Comparison of ENCODE assay signal across 15 mouse cellular contexts in genomic region chr12:54110930-54111329, GRCm38 (mm10).
"Had no signal": no experiment of that assay in that cellular context is flagged by ENCODE, and none has a peak within 500 bp of the region (broad histone marks: within the 10 kb centered on the region; RNA-seq: fewer than 3 reads in every experiment).

No protein-coding gene starts in this region.

- H3K9me3 ChIP-seq: limb, embryonic 13.5 days; neural tube, embryonic 15.5 days had no signal

- H3K36me3 ChIP-seq: limb, embryonic 13.5 days; neural tube, embryonic 15.5 days had no signal

- ATAC-seq: lung, postnatal 0 days had no signal

- H3K4me2 ChIP-seq: limb, embryonic 13.5 days; midbrain, embryonic 11.5 days; neural tube, embryonic 15.5 days had no signal

- H3K27ac ChIP-seq: kidney, postnatal 0 days; layer of hippocampus, adult 2 months; limb, embryonic 13.5 days; liver, embryonic 14.5 days; neural tube, embryonic 15.5 days had no signal

- H3K4me1 ChIP-seq: limb, embryonic 13.5 days; neural tube, embryonic 15.5 days had no signal

- H3K27me3 ChIP-seq: limb, embryonic 13.5 days; neural tube, embryonic 15.5 days had no signal

- DNase-seq: kidney, adult 8-10 months; kidney, postnatal 36 days; lung, adult 18-20 months; lung, postnatal 4 days; right cerebral cortex, postnatal 4 days; spleen, adult 18-20 months; thymus, postnatal 4 days had no signal

- H3K9ac ChIP-seq: limb, embryonic 13.5 days; liver, embryonic 14.5 days; neural tube, embryonic 15.5 days had no signal

- H3K4me3 ChIP-seq: layer of hippocampus, adult 2 months; limb, embryonic 13.5 days; myocyte; neural tube, embryonic 15.5 days had no signal
